Mouse (Mus musculus): ENCODE data around the gene Bcl2l10.

Gene Bcl2l10

DNA sequence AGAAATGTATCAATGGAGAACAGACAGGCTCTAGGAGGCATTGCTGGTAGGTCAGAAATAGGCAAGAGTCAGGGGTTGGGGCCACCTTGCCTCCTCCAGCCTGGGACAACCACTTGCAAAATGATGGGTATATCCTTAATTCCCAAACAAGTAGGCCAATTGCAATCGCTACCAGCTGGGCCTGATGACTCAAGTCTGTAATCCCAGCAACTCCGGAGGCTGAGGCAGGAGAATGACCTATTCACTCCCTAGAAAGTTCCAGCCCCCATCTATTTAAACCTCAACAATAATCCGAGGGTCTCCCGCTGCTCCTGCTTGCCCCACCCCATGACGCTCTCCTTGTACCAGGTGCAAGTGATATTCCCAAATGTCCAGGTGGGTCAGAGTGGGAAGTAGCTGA lies at the start of gene Bcl2l10:
TSS of gene Bcl2l10 (plus strand) at position 301 of the 400 bp plus-strand sequence.
- no peak for DNase-seq (ENCODE audit: low spot score in 2 of 2)

DNA sequence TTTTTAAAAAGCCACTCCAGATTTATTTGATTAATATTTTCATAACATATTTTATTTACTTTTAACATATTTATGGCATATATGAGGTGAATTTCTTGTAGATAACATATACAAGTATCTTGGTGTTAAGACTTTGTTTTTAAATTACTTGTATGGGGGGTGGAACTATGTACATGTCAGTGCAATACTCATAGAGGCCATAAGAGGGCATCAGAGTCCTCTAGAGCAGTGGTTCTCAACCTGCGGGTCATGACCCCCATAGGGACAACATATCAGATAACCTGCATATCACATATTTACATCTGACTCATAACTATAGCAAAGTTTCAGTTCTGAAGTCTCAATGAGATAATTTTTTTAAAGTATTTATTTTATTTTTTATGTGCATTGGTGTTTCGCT lies 48.2 kb upstream of the Bcl2l10 start:
- no peak for DNase-seq (ENCODE audit: low spot score in 2 of 2)

DNA sequence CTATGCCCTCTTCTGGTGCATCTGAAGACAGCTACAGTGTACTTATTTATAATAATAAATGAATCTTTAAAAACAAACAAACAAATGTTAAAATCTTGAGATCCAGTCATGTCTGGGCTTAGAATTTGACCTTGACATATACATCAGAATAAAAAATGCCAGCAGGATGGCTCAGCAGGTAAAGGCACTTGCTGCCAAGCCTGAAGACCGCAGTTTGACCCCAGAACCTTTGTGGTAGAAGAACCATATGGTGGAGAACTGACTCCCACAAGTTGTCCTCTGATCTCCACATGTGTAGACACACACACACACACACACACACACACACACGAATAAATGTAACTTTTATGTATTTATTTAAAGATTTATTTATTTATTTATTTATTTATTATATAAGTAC lies 44.5 kb upstream of the Bcl2l10 start:
- DNase-seq (ENCODE audit: low spot score in 2 of 2) = no peak

DNA sequence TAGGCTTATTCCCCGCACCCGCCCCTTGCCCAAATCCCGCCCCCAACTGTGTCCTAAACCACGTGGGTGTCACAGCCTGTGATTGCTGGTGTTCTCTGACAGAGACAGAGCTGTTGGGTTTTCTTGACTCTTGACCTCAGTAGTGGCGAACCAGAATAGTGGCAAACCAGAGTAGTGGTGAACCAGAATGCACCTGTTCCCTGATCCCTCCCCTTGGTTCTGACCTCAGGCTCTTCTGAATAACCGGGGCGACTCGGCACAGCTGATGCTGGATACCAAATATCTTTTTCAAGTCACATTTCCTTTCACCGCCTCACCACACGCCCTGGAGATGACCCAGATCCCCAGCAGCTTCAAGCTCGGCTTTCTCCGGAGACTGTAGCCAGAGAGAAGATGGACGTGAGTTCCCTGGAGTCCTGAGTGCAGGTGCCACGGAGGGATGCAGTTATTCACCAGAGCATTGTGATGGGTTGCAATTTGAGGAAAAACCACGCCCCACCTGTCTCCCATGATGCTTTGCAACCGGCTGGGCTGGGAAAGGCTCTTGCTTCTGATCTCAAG lies 43.8 kb upstream of the Bcl2l10 start:
- no peak for DNase-seq (ENCODE audit: low spot score in 2 of 2)

DNA sequence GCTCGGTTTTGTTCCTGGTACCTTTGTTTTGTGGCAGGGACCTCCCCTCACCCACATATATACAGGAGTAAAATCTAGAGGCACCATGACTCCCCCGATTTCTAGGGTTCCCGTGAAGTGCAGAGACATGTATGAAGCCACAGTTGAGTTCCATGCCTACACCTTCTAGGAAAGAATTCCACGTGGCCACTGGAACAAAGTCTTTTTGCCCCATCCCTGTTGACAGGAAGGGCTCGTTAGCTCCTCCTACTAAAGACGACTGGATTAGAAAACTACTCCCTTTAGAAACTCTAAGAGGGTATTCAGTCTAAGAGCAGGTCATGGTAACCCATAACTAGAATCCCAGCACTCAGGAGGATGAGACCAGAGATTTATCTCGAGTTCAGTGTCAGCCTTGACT lies 43.3 kb upstream of the Bcl2l10 start:
- DNase-seq (ENCODE audit: low spot score in 2 of 2) = no peak

DNA sequence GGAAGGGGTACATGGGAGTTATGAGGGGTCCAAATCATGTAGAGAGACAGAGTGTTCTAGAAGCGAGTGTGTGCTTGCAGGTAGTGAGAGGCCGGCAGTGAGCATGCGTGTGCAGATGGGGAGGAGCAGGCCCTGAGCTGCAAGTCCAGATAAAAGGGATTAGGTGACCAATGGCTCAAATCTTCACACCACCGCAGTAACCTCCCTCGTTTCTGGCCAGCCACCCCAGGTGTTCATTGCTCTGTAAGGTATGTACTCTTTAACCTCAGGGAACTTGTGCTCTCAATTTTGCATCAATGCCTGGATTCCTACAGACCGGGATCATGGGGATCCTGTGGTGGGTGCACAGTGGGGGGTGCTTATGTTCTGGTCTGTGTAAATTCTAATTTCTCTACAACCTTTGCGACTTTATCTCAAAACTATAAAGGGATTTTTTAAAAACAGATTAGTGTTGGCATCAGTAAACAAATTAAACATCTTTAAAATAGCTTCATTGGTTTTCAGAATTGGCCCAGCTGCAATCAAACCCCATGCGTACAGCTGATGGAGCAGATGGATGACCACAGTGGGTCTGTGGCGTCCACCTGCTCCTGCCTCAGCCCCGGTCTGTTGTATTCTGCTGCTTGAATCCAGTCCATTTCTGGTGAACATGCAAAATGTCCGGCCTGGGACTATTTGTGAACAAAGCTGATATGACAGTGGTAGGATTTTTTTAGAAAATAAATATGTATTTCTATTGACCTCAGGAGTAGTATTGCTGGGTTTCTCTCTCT lies 41.2 kb upstream of the Bcl2l10 start, which contains the start of gene Gnb5:
TSS of gene Gnb5 (plus strand) at position 163 of the 773 bp plus-strand sequence.
- no peak for DNase-seq (ENCODE audit: low spot score in 2 of 2)

DNA sequence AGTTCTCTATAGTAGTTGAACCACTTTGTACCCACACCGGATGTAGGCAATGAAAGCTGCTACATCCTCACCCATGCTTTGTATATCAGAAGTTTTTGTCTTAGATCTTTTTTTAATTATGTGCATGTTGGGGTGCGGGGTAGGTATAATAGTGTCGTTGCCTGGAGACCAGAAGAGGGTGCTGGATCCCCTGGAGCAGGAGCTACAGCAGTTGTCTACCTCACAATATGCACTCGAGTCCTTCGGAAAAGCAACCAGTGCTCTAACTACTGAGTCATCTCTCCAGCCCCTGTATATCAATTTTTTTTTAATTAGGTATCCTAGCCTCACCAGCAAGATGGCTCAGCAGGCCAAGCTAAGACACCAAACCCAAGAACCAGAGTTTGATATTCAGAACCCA lies 40.5 kb upstream of the Bcl2l10 start:
- no peak for DNase-seq (ENCODE audit: low spot score in 2 of 2)

DNA sequence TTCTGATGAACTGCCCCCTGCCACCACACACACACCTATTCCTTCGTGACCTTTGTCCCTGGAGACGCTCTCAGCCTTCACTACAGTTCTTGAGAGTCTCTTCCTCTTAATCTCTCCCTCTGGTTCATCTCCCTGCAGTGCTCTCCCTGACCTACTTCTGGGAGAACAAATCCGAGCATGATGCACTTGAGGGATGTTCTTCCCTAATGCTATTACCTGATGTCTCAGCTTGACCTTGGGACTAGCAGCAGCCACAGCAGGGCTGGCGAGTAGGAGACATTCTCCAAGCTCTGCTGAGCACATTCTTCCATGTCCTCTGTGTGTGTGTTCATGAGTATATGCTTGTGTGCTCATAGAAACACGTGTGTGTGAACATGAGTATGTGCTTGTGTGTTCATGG lies 38.9 kb upstream of the Bcl2l10 start:
- DNase-seq (ENCODE audit: low spot score in 2 of 2) = no peak

DNA sequence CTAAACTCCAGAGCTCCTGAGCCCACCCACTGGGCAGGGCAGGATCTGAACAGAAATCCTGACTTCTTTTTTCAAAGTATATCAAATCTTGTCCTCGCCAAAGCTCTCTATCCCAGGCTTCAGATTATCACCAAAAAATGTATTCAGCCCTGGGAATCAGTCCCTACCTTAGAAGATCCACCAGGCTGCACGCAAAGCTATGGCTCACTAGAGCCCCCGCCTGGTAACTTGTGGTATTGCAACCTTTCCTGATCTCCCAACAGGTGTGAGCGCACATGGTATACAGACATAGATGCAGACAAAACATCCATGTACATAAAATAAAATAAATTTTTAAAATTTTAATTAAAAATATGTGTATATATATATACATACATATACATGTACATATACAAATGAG lies 35.5 kb upstream of the Bcl2l10 start:
- DNase-seq (ENCODE audit: low spot score in 2 of 2) = peak; percentile 84 to 85

DNA sequence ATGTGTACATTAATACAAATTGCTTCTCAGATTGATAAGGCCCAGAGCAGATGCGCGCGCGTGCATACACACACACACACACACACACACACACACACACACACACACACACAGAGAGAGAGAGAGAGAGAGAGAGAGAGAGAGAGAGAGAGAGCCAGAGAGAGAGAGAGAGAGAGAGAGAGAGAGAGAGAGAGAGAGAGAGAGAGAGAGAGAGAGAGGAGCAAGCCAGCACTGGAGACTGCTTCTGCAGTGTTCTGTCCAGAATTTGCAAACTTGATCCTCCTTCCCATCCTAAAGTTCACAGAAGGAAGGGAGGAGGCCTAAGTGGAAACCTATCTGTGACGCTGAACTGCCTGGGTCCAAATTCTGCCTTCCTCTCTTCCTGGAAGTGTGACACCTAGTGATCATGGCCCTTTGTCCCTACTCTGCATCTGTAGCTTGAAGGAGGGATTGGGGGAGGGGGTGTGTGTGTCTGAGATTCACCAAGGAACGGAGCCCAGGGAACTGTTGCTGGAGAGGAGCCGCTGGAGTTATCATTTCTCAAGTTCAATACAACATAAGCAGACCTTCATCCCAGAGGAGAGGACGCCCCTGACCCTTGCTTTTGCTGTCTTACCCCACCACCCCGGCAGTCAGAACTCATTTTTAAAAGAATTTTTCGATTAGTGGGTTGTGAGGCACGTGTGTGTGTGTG lies 34.3 kb upstream of the Bcl2l10 start:
- DNase-seq (ENCODE audit: low spot score in 2 of 2) = peak in 1 of 2 experiments; percentile 38

DNA sequence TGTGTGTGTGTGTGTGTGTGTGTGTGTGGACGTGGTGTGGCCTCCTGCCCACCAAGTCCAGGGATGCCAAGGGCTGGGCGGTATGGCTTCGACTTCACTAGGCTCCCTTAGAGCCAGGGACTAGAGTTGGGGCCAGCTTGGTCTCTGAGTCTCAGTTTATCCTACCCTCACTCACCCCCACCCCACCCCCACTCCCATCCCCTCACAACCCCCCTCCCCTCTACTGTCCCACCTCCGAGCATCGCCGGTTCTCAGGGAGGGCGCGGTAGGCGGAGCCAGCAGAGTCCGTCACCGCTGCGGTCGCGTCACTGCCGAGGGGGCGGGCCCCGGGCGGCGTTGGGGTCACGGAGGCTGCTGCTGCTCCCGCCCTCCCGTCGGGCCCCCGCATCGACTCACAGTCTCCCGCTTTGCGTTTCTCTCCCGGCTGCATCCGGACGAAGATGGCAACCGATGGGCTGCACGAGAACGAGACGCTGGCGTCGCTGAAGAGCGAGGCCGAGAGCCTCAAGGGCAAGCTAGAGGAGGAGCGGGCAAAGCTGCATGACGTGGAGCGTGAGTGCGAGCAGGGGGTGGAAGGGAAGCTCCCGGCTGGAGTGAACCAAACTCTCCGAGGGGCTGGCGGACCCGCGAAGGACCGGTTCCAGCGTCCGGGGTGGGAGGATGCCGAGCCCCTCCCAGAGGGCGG lies 33.6 kb upstream of the Bcl2l10 start:
- DNase-seq (ENCODE audit: low spot score in 2 of 2) = peak; percentile 84 to 87

DNA sequence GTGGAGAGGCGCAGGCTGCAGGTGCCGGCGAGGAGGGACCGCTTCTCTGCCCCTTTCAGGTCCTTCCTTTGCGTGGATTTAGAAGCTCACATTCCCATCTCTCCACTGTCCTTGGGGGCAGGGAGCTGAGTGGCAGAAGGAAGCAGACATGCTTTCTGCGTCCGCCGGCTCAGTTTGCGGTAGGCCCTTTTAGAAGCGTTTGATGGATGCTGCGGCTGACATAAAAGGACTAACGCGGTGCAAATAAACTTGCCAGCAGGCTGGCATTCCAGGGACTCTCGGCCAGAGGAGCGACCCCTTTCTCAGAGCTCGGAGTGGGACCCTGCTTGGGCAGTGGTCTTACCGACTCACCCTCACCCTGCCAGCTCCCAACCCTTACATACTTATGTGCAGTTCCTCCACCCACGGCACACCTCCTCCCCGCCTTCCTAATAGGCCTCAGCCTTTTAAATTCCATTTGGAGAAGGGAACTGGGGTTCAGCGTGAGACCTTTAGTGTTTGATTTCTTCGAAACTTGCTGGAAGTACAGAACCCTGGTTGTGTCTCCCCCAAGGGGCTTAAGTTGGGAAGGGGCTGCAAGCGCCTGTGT lies 32.9 kb upstream of the Bcl2l10 start:
- DNase-seq (ENCODE audit: low spot score in 2 of 2) = no peak

DNA sequence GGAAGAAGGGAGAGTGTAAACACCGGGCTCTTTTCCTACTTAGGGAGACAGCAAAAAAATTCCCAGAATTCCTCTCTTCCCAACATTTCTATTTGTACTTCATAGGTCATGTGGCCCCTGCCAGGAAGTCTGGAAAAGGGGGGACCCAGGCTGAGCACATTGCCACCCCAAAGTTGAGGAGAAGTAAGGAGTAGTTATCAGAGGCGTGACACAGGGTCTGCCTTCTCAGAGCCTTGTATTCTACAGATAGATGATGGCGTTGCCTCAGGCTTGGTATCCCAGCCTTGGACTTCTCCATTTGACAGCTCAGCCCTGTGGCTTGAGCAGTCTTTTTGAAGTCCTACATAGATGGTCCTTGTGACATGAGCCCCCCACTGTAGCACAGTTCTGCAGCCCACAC lies 32.3 kb upstream of the Bcl2l10 start:
- DNase-seq (ENCODE audit: low spot score in 2 of 2) = no peak

DNA sequence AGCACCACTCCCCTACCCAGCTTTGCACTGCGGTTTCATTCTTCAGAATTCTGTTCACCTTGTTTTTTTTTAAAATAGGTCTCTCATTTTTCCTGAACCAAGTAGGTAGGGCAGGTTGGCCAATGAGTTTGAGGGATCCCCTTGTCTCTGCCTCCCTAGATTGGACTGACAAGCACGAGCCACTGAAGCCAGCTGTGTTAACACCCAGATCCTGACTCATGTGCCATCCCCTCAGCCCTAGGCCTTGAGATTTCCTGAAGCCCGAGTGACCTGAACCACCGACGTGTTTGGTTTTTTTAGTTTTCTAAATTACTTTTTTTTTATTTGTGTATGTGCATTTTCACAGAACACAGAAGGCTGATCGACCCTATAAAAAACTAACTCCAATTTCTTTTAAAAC lies 30.8 kb upstream of the Bcl2l10 start:
- no peak for DNase-seq (ENCODE audit: low spot score in 2 of 2)

DNA sequence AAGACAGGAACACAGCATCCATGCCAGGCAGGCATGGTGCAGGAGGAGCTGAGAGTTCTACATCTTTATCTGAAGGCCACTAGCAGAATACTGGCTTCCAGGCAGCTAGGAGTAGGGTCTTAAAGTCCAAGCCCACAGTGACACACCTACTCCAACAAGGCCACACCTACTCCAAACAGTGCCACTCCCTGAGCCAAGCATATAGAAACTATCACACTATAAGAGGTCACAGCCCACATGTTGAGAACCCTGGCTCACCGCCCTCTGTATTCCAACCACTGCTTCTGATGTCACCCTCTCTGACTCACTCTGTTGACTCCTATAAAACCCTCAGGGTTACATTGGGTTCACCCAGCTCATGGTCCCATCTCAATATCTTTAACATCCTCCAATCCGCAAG lies 29.4 kb upstream of the Bcl2l10 start:
- DNase-seq (ENCODE audit: low spot score in 2 of 2) = no peak

DNA sequence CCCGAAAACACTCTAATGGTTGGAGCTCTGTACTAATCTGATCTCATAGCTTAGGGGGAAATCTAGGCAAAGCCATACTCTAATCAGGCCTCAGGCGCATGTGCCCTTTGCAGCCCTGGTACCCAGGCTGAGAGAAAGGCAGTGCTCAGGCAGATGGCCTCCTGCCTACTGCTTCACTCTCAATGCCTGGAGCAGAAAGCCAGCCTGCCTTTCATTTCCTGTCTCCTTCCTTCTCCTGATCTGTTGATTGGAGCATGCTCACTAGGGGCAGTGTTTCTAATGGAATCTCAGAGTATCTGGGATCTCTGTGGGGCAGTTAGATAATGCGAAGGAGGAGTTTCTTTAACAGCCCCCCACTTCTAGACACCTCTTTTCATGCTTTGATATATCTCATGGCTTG lies 28.2 kb upstream of the Bcl2l10 start:
- peak; percentile 39 to 42 for DNase-seq (ENCODE audit: low spot score in 2 of 2)

DNA sequence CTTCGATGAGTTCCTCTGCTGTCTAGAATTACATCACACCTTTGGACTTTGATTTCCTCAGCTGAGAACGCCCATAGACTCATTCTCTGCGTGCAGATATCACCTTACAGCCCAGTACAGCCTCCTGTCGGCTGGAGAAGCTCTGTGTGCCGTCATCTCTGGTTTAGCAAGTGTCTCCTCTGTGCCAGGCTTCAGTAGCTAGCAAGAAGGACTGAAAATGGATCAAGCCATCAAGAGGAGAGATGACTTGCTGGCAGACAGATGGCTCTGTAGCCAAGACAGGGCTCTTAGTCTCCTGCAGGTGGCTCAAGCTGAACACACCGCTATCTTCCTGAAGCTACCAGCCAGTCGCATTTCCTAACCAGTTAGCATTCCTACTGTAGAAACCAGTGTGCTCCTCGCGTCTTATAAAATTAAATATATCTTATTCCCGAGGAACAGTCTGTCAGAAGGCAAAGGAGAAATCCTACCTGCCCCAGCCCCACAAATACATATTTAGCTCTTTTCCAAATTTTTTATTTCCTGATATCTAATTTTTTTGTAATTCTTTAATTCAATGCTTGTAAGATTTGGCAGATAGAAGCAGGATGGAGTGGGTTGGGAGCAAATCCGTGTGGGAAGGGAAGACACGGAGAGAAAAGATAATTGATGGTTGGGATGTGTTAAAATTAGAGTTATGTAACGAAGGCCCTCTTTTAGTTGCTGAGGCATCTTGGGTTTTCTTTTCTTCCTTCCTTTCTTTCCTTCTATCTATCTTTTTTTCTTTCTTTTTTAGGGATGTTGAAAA lies 25.3 kb upstream of the Bcl2l10 start:
- peak; percentile 48 to 54 for DNase-seq (ENCODE audit: low spot score in 2 of 2)

DNA sequence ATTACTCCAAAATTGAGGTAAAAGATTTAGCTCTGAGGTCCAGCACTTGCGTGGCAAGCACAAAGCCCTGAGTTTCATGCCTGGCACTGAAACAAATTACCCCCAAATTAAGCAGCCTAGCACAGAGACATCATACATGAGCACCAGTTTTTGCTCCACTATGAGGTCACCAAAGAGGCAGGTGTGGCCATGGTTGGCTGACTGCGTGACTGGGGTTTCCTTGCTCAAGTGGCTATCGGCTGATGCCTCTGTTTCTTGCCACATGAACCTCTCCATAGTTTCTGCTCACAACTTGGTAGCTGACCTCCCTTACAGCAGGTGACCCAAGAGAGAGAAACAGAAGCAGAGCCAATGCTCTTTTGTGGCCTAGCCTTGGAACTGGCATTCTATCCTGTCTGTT lies 19.5 kb upstream of the Bcl2l10 start:
- DNase-seq (ENCODE audit: low spot score in 2 of 2) = no peak

DNA sequence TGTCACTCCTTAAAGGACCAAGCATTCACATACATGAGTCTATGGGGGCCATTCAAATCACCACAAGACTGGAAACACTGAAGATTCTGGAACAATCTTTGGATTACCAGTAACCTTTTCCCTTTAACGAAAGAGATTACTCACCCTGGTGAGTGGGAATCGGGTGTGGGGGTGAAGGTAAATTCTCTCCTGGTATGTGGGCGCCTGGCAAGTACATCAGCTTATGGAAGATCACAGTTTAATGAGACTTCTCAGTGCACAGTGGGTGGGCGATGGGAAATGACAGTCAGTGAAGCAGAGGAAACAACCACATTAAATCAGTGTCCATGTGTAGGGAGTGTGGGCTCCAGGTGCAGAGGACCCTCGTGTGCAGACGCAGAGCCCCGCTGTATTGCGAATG lies 16.7 kb upstream of the Bcl2l10 start:
- peak; percentile 75 to 79 for DNase-seq (ENCODE audit: low spot score in 2 of 2)

DNA sequence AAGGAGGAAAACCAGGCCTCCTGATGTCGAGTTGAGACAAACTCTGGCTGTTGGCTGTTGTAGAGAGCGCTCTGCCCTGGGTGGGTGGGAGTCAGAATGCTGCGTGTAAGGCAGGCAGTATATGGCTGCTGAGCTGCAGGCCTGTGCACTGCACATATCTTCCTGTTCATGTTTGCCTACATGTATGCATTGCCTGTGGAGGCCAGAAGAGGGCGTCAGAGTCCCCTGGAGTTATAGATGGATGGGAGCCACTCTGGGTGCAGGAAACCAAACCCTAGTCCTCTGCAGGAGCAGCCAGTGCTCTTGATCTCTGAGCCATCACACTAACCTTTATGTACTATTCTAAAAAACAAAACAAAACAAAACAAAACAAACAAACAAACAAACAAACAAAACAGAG lies 13.1 kb upstream of the Bcl2l10 start:
- DNase-seq (ENCODE audit: low spot score in 2 of 2) = no peak

DNA sequence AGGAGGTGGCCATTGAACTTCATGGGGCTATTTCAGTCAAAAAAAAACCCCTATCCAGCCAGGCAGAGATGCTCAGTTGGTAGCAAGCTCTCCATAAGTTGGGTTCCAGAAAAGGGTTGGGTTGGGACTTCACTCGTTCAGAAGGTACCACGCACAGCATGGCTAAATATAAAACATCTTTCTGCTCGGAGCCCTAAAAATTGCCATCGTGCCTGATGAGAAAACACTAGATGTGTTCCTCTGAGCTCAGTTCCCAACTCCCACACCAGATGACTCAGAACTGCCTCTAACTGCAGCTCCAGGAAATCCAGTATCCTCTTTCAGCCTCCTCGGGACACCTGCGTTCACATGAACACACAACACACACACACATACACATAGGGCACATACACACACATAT lies 9.5 kb upstream of the Bcl2l10 start:
- peak; percentile 72 to 83 for DNase-seq (ENCODE audit: low spot score in 2 of 2)

Data from right cerebral cortex, adult 2 months (tissue).